Mouse (Mus musculus) kidney, adult 9 months (tissue): ENCODE measurements around the gene Col6a1.
"Not testable (repeated sequence)": the region's sequence is repeated elsewhere in the genome, so short reads cannot be mapped to it uniquely, and the experiment has no call there.

Experiments used
- DNase-seq: peaks from one replicate; pipeline ENCODE4 v3.0.0; 2022

Gene Col6a1

DNA sequence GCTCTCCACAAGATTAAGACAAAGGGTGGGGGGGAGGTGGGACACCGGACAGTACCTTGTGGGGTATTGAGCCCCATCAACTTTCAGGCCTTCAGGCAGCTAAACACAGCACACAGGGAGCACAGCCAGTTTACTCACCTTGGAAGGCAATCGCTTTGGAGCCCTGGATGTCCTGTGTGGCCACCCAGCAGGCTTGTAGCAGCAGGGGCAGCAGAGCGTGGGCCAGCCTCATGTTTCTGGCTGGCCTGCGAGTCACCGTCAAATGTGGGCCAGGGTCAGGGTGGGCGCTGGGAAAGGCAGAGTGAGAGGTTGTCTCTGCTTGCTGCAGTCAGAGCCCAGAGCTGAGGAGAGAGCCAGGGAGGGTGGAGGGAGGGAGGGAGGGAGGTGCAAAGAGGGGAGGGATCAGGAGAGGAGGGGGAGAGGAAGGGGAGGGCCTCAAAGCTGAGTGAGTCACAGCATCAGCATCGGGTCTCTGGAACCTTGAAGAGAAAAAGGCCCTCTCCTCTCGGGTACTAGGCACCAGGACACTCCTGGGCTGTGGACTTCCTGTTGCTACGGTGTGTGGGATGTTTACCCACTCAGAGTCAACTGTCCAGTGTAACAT is at the start of gene Col6a1:
Col6a1 (minus strand) TSS at position 487 of the 604 bp plus-strand sequence.
- no peak for DNase-seq

DNA sequence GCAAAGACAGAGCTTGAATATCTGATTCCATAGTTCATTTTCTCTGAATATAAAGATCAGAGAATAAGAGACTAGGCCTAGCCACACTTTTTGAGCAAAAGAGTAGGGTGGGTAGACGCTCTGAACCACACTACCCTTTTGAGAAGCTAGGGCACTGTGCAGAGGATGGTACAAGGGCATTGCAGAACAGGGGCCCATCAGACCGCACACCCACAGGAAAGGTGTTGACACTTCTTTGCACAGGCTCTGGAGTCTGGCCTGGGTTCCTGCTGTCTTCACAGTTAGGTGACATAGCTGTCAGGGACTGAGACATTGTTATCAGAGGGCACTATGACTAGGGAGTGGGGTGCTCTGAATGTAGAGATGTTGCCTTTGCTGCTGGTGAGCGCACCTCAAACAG is 45.7 kb upstream of the Col6a1 start:
- no peak for DNase-seq

DNA sequence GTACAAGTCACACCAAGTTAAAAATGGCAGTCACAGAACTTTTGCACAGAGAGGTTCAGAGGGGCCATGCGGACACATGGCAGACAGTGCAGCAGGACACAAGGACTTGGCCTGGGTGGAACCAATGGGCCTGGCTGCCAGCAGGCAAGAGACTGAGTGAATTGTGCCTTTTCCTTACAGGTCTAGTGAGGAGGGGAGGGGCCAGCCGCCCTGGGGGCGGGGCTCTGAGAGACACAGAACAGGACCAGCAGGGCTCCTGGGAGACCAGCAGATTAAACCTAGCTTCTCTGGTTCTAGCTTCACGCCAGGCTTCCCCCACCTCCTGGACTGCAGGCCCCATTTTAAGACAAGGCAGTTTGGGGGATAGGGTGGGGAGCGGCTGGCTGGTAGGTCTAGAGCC is 45.1 kb upstream of the Col6a1 start:
- no peak for DNase-seq

DNA sequence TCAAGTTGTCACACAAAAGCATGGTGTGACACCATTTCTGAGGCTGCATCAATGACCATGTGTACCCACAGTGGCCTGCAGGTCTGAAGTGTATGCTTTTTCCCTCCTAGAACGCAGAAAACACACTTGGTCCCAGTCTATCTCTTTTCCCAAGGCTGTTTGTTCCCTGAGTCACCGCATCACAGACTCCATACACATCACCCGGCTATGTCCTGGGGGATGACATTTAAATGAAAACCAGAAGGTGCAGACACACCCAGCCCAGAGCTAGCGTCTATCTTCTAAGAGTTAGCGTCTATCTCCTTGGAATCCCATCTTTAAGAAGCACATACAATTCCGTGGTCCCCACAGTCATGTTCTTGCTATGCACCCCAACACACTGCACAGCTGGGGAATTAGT is 43.6 kb upstream of the Col6a1 start:
- DNase-seq, result no peak

DNA sequence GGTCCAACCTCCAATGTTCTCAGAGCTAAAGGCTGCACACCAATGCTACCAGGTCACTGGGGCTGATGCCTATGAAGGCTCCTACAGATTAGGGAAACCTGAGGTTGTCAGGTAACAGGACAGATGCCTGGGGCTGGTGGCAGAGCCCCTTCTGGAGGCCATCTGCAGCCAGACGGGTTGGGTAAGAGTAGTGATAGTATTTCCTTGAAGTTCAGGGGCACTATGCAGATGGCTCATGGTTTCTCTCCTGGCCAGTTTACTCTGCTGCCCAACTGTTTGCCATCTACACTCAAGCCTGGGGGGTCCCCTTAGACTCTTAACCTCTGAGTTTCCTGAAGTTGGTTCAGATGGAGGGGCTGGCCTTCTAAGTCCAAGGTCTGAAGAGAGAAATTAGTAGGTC is 40.2 kb upstream of the Col6a1 start:
- DNase-seq, result no peak

DNA sequence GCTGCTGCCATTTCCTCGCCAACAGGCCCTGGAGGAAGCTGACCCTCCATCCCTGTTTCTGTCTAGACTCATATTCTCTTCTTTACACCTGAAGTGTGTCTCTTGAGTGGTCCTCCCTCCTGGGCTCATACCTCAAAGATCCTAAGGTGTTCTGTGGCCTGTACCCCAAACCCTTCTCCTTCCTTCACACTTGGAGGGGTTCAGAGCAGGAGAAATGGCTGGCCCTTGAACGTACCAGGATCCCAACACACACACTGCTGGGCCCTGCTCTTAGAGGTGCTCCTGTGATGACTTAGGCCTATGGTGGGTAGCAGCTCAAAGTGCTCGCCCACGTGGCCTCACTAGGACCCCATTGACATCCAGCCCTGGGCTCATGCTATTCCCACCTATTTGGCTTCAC is 39.0 kb upstream of the Col6a1 start:
- DNase-seq, result no peak

DNA sequence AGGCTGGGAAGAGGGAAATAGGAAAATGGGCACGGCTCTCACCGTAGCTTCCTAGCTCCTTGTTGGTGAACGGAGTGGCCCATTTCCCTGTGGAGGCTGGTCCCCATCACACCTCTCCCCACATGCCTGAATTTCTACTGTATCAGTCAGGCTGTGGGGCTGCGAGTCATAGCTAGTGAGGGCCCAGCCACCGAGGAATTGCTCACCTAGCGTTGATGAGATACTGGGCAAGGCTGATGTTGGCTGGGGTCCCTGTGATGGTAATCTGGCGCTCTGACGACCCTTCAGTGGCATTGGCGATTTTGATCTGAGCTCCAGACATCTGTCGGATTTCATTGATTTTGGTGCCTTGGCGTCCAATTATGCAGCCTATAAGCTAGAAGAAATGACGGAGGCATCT is 37.0 kb upstream of the Col6a1 start:
- DNase-seq, result no peak

DNA sequence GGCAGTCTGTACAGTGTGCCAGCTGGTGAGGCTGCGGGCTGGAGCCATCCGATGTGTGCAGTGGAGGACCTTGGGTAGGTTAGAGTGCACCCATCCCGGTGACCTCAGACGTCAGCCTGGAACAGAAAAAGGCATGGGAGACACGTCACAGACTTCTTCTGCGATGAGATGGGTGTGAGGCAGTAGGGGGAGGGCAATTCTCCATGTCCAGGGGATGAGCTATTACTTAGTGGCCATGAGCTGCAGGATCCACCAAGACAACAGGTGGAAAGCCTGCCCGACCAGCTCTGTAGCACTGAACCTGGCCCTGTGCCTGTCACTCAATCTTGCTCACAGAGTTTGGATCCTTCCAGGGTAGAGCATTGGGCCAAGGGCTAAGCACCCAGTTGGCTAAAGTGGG is 36.4 kb upstream of the Col6a1 start:
- DNase-seq, result no peak

DNA sequence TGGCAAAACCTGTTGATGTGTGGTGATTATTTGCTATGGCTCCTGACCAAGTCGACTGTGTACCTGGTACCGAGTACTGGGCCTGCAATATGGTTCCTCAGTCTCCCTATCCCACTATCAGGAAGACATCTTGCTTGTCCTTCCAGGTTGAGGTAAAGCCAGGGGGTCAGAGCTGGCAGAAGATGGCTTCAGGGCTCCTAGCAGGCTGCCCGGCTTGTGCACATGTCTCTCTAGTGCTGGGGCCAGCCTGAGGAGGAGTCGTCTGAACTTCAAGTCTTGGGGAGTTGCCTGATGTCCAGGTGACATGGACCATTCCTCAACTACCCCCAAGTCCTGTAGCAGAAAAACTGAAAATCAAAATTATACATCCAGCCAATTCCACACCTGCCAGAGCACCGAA is 33.9 kb upstream of the Col6a1 start:
- no peak for DNase-seq

DNA sequence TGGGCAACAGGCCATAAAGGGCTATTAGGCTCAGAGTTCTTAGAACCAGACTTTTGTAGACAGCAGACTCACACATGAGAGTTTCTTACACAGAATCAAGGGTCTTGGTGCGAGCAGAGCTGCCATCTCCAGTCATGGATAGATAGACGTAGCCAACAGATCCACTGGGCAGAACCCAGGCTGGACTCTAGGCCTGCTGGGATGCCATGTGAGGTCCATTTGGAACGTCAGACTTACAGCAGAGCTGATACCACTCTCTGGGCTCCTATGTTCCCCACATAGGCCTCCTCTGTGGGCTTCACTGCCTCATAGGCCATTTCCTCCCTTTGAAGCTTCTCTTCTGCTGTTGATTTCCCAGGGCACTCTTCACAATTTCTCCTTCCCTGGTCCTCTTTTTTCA is 27.7 kb upstream of the Col6a1 start:
- no peak for DNase-seq

DNA sequence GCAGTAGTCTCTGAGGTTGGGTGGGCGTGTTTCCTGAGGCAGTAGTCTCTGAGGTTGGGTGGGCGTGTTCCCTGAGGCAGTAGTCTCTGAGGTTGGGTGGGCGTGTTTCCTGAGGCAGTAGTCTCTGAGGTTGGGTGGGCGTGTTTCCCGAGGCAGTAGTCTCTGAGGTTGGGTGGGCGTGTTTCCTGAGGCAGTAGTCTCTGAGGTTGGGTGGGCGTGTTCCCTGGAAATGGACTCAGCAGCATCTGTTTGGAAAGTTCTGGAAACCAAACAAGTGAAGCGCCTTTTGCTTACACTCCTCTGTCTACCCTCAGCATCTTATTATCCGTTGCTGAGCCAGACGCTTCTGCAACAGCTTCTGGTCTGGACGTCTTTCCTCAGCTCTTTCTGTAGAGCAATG is 18.3 kb upstream of the Col6a1 start:
- not testable (repeated sequence) for DNase-seq

DNA sequence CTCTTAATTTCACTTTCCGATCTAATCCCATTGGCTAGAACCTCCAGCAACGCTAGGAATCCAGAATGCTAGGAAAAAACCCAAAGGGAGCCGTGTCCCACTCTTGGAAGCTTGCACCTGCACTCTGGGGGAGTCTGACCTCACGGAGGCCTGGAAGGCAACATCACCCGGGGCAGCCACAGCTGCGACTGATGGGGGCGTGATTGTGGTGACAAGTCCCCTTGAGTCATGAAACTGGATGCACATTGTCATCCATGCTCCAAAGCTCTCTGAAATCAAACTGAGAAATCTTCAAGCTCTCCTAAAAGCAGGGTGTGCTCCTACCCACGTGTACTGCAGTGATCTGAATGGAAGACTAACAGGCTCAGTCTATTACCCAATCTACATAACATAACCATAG is 10.8 kb upstream of the Col6a1 start:
- no peak for DNase-seq

DNA sequence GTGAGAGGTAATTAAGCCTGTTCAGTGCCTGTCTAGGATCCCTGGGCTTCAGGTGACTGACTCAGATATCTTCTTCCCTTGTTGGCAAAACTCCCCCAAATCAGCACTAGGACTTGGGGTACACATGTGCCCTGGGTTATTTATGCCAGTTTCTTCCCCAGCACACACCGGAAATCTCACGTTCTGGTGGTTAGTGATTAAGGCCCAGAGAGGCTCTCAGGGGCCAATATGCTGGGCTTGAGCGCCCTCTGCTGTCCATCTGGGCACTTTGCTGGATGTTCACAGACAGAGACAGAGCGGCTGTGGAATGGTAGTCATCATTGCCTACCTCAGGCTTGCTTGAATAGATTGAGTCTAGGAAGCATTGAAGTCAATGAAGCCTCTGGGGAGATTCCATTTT is 9.0 kb upstream of the Col6a1 start:
- peak; percentile 77 for DNase-seq

DNA sequence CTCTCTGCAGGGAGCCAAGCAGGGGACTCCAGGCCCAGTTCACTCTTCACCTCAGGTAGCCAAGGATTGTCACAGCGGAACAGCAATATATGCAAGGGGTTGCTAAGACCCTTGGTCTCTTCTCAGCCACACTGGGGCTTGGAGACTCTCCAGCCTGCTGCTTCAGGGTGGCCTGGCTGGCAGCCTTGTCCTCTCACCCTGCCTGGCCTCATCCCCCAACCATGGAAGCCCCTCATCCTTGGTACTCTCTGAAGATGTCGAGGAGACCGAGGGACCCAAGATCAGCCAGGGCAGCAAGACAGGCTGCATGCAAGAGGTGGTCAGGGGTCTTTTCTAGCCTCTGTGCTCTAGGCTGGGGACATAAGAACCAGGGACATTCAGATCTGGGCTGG is 7.7 kb upstream of the Col6a1 start:
- no peak for DNase-seq

DNA sequence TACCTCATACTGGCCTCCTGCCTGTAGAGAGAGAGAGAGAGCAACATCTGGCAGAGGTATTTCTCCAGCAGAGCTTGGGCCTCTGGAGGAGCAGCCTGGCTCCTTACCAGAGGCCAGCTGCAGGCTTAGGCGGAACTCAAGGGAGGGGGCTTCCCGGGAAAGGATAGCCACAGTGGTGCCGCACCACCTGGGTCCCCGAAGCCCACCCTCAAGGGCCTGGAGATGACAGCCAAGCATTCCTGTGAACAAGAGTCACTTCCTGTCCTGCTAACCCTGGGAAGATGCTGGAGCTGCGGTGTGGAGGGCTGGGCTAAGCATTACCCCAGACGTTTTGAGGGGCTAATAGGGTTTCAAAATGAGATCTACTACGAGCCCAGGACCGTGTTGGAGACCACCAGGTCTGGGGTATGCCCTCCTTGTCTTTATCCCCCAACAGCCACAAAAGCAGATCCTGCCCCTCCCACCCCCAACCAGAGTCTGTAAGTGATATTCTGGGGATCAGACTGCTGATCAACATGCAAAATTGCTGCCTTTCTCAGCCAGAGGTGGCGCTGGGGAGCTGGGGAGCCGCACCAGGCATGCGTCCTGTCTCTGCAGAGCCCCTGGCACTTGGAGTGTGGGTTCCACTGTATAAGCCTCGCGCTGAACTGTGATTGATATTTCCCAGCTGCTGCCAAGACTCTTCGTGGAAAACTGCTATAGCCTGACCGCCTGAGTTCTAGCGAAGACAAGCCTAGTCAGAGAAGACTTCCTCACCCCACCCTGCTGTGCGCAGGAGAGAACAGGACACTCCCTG is 7.1 kb upstream of the Col6a1 start:
- DNase-seq, result peak; percentile 51

DNA sequence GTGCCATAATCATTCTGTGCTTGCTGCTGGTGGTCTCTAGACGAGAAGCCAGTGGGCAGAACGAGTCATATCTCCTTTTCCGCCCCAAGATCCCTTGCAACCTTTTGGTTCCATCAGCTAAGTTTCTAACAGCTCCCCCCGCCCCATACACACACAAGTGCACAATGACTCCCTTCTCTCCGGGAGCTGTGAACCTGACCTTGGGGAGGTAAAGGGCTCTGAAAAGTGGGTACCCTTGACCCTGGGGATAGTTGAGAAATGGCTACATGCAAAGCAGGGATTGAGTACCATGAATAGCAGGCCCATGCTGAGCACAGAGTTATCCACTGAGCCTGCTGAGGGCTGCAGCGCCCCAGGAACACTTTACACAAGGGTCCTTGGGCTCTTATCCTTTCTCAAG is 6.4 kb upstream of the Col6a1 start:
- DNase-seq, result no peak

DNA sequence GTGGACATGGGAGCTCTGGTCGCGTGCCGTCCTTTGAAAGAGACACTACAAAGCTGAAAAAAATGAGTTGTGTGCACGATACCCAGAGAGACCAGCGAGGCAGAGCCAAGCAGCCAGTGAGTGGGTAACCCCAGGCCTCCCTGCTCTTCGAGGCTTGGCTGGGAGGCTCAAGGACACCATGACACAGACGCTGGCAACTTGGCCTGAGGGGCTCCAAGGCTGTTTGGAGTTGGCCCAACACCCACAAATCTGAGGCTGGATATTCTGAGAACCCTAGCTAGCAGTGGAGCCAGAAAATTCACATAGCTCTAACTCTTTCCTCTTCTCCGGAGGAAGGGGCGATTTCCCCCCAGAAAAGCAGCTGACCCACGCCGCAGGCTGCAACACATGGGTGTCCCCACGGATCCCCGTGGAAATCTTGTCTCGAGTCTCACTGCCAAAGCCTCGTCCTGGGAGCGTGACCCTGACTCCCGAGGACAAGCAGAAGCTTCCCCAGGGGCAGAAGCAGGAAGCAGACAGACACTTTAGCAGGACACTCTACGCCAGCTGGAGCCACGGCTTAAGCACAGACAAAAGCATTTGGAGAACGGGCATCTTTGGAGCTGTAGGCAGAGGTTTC is 5.8 kb upstream of the Col6a1 start:
- DNase-seq, result peak; percentile 14

DNA sequence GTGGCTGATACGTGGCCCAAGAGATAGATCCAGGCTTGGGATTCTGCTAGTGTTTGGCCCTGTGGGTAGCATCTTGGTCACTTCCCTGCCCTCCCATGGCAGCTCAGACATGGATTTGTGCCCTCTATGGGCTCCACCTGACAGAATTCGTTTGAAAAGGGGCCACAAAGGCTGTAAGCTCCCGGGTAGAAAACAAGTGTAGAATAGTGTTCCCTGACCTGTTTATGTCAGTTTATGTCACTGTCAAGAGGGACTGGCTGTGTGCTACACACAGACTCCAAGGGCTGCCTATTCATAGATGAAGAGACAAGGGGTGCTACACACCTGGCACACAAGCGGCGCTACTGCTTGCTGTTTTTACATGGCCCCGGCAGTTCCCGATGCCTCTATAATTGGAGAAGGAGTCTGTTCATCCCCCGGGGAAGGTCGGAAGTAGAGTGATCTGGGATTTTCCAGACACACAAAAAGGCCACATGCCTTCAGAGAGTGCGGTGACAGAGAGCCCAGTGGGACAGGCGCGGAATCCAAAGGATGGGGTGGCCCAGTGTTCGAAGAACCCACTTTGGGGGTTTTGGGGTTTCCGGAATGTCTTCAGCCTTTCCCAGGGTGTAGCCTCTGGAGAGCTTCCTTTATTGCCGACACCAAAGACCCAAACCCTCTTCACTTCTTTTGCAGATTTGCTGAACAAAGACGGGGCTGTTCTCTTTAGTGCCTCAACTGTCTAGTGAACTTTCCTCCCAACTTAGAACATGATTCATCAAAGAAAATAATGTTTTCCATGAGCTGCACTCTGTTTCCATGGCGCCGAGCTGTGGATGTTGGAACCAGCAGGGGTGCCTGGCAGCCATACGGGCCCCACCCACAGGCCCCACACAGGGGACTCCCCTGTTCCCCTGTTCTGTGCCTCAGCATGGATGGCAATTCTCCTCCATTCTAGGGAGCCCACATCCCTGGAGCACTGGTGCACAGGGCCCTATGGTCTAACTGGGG is 4.0 kb upstream of the Col6a1 start:
- no peak for DNase-seq

DNA sequence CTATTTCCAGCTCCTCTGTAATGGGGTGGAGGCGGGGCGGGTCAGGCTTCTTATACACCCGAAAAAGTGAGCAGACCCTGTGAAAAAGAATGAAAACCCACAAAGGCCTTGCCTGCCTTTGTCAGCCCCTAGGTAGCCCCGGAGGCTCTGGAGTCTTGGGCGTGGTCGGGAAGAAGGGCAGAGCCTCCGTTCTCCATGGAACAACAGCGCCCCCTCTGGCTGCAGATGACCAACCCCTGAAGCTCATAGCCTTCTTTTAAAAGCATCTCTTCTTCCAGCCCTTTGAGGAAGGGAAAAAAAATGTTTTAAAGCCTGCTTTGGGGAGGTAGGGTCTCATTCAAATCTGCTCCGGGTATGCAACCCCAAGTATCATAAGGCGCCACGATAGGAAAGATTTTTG is 2.4 kb upstream of the Col6a1 start:
- peak; percentile 54 for DNase-seq

DNA sequence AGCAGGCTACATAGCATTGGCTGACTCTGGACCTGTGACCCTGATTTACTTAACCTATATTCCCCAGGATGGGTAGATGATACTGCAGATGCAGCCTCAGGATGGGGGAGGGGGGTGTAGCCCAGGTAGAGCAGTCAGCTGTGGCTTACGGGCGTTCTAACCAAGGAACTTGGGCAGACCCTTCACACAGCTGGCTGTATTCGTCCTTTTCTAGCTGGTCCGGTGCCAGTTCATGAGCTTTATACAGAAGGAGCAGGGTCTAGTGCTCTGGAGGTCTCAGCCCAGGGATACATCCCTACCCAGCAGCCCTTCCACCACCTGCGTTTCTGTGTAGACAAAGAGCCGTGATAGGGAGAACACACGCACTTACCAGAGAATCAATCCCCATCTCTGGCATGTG is 1.3 kb upstream of the Col6a1 start:
- no peak for DNase-seq

DNA sequence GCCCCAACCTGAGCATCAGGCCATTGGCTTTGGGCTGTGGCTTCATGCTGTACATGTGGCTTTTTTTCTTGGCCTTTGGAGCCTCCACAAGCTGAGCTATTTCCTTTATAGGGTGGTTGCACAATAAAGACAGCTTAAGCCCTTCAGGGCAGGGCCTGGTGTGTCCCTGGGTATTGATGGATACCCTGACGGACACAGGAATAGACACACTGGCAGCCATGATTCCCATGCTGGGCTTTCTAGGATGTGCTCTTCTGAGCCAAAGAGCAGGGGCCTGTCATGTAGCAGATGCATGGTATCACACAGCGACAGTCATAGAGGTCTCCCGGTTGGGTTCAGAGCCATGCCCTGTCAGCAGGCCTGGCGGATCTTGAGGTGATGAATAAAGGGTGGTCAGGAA is 898 bp upstream of the Col6a1 start:
- no peak for DNase-seq

DNA sequence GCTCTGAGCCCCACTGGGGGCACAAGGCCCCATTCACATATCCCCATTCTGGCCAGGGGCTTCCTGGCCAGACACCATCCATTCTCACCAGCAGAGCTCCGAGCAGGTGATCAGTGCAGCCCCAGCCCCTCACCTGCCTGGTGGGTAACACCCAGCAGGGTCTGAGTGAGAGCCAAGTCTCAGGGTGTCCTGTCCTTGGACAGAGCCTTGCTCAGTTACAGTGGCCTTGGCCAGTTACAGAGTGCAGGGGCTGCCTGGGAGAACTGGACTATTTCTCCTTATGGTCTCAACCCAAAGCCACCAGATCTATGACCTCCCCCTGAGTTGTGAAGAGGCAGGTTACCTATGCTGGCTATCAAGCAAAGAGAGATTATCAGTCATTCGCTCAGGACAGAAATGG is 871 bp downstream of the Col6a1 start:
- DNase-seq, result no peak

DNA sequence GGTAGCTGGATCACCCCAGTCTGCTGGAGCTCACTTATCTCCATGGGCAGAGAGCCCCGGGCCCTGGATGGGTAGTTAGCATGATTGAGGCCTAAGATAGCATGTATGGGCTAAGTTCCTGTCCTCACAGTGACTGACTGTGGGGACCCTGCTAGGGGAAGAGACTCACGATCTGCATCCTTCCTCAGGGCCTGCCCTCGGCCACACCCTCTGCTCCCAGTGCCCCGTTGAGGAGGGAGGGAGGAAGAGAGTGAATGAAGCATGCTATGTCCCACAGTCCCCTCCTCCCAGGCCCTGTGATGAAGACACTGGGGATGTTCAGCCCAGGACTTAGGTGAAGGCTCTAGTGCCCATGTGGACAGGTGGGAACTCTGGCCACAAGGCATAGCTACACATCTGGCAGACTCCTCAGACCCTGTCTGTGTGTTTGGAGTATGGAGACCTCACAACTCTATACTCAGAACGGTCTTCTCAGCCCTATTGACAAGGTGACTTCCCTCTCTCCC is 1.7 kb downstream of the Col6a1 start:
- no peak for DNase-seq
